8 mouse cellular contexts compared by ENCODE assay signal in genomic region chr8:116992176-116992971, GRCm38 (mm10). TPM values are rescaled to one million over a fixed set of nuclear protein-coding genes. Genes with fewer than 3 reads are reported as not detected.
DNase-seq lines count a peak whose midpoint lies in the region; ATAC-seq and TF ChIP-seq lines count a peak whose summit lies in the region.

No protein-coding gene starts in this region.

- intact Hi-C loops in heart, postnatal 10 days (cut with DNase I) = no loop called here

- no peaks in the 10 kb centered on the region for H3K27me3 ChIP-seq in cerebellum, adult 2 months (ENCODE audit: control insufficient read depth, insufficient read depth, low read length)
- H3K27me3 ChIP-seq in limb, embryonic 11.5 days (ENCODE audit: control insufficient read depth, insufficient read depth, low read length) = no peaks in the 10 kb centered on the region
- no peaks in the 10 kb centered on the region for H3K27me3 ChIP-seq in neural tube, embryonic 13.5 days

- TF ChIP-seq POLR2A in cerebellum, adult 2 months (IDR thresholded peaks at IDR 0.05; ENCODE audit: borderline replicate concordance, insufficient read depth, low read length) = no peak

- H3K27ac ChIP-seq in cerebellum, adult 2 months (ENCODE audit: insufficient read depth, low read length) = no peak overlapping the region
- H3K27ac ChIP-seq in limb, embryonic 11.5 days (replicated peaks; ENCODE audit: low read depth, low read length) = no peak overlapping the region
- H3K27ac ChIP-seq in neural tube, embryonic 13.5 days (replicated peaks) = no peak overlapping the region

- no peak for TF ChIP-seq CTCF in cerebellum, adult 2 months (IDR thresholded peaks at IDR 0.05; ENCODE audit: borderline replicate concordance, insufficient read depth, low read depth, low read length)

- H3K36me3 ChIP-seq in limb, embryonic 11.5 days (ENCODE audit: control insufficient read depth, insufficient read depth, low read length) = no peaks in the 10 kb centered on the region
- 0 out of 2 replicates have a peak, but pooled peaks cover 2% of the 10 kb centered on the region for H3K36me3 ChIP-seq in neural tube, embryonic 13.5 days

- peak in 1 of 2 experiments; percentile 17 for DNase-seq in cerebellum, adult 2 months
- DNase-seq in urinary bladder, postnatal 14 days (ENCODE audit: low spot score) = peak; percentile 31
- DNase-seq in urinary bladder, postnatal 36 days (ENCODE audit: low spot score in 2 of 2) = no peak
- peak; percentile 18 to 33 for DNase-seq in heart, postnatal 10 days
- DNase-seq in limb, embryonic 11.5 days (ENCODE audit: low spot score) = peak; percentile 38
- DNase-seq in gastrocnemius, adult 8-10 months (ENCODE audit: low spot score in 2 of 2) = no peak

- H3K4me3 ChIP-seq in cerebellum, adult 2 months (replicated peaks; ENCODE audit: insufficient read depth, low read depth, low read length) = peak overlapping the region; percentile 77
- peak overlapping the region; percentile 53 for H3K4me3 ChIP-seq in limb, embryonic 11.5 days (ENCODE audit: low read depth, low read length)
- H3K4me3 ChIP-seq in neural tube, embryonic 13.5 days = peak overlapping the region; percentile 73

- peaks cover 6% of the 10 kb centered on the region; the same call in 1 of the 2 replicates for H3K4me1 ChIP-seq in cerebellum, adult 2 months (ENCODE audit: control insufficient read depth, insufficient read depth, low read length)
- peaks cover 7% of the 10 kb centered on the region; the same call in 1 of the 2 replicates for H3K4me1 ChIP-seq in limb, embryonic 11.5 days (ENCODE audit: control insufficient read depth, insufficient read depth, low read length)
- H3K4me1 ChIP-seq in neural tube, embryonic 13.5 days (replicated peaks) = peaks cover 18% of the 10 kb centered on the region

- ATAC-seq in cerebellum, adult (ENCODE audit: insufficient number of reproducible peaks, low FRiP score, low TSS enrichment) = no peak
- no peak for ATAC-seq in limb, embryonic 11.5 days (ENCODE audit: insufficient number of reproducible peaks, low FRiP score, low TSS enrichment, low read depth)
- no peak for ATAC-seq in neural tube, embryonic 13.5 days (ENCODE audit: low read depth)

- H3K9ac ChIP-seq in limb, embryonic 11.5 days (ENCODE audit: low read length) = peak overlapping the region; percentile 63
- peak overlapping the region; percentile 75 for H3K9ac ChIP-seq in neural tube, embryonic 13.5 days

- H3K9me3 ChIP-seq in limb, embryonic 11.5 days (ENCODE audit: control insufficient read depth, low read length) = no peaks in the 10 kb centered on the region
- no peaks in the 10 kb centered on the region for H3K9me3 ChIP-seq in neural tube, embryonic 13.5 days

- H3K4me2 ChIP-seq in limb, embryonic 11.5 days (ENCODE audit: low read depth, severe bottlenecking) = peak overlapping the region; percentile 68
- peak overlapping the region; percentile 94 for H3K4me2 ChIP-seq in neural tube, embryonic 13.5 days

- WGBS in cerebellum, adult 2 months = 6% methylated on average over 23 of the region's 23 CpGs
- 17% methylated on average over 23 of the region's 23 CpGs for WGBS in limb, embryonic 11.5 days
- WGBS in neural tube, embryonic 13.5 days = 10% methylated on average over 23 of the region's 23 CpGs

RNA-seq across cellular contexts. Expression of gene Gcsh, which starts 1.0 kb away (rescaled TPM):
- polyA plus RNA-seq in cerebellum, adult 2 months (2012; rRNA removed) = 86.6 and 98.0 TPM in 2 replicates
- 10 to 100 TPM; 37.2 to 39.5 TPM for total RNA-seq in heart, postnatal 10 days (2021)
- 165 and 172 TPM in 2 replicates for polyA plus RNA-seq in limb, embryonic 11.5 days (2014; fragmentation: Nextera tagmentation; extraction: Ambion mirVana)
- polyA plus RNA-seq in neural tube, embryonic 13.5 days (2015; fragmentation: Nextera tagmentation; extraction: Ambion mirVana) = 111 and 114 TPM in 2 replicates
- total RNA-seq in gastrocnemius, adult 8-10 months (2022) = 10 to 100 TPM; 43.1 to 47.4 (median 44.0) TPM

RNA-seq across cellular contexts. Expression of gene 1700030J22Rik, which starts 13.6 kb away (rescaled TPM):
- polyA plus RNA-seq in cerebellum, adult 2 months (2012; rRNA removed) = 2.5 and 2.8 TPM in 2 replicates
- under 1 TPM; 0.62 to 0.67 TPM for total RNA-seq in heart, postnatal 10 days (2021)
- 2.1 TPM in 2 replicates for polyA plus RNA-seq in limb, embryonic 11.5 days (2014; fragmentation: Nextera tagmentation; extraction: Ambion mirVana)
- 4.9 and 6.5 TPM in 2 replicates for polyA plus RNA-seq in neural tube, embryonic 13.5 days (2015; fragmentation: Nextera tagmentation; extraction: Ambion mirVana)
- total RNA-seq in gastrocnemius, adult 8-10 months (2022) = under 1 TPM in 2 of 4 experiments, not detected in 2; 0.13 to 0.16 TPM

RNA-seq across cellular contexts. Expression of gene Atmin, which starts 49.2 kb away (rescaled TPM):
- 38.9 and 39.8 TPM in 2 replicates for polyA plus RNA-seq in cerebellum, adult 2 months (2012; rRNA removed)
- 10 to 100 TPM; 14.5 to 16.9 TPM for total RNA-seq in heart, postnatal 10 days (2021)
- polyA plus RNA-seq in limb, embryonic 11.5 days (2014; fragmentation: Nextera tagmentation; extraction: Ambion mirVana) = 13.4 and 14.8 TPM in 2 replicates
- 20.6 and 21.4 TPM in 2 replicates for polyA plus RNA-seq in neural tube, embryonic 13.5 days (2015; fragmentation: Nextera tagmentation; extraction: Ambion mirVana)
- total RNA-seq in gastrocnemius, adult 8-10 months (2022) = 10 to 100 TPM; 29.7 to 35.3 (median 30.7) TPM

Comparison
In these comparisons a context has a peak if more than half of its experiments do, and no peak if none do; other contexts are left out.
1. DNase-seq: peak in urinary bladder, postnatal 14 days (single experiment), heart, postnatal 10 days (2 of 2) and limb, embryonic 11.5 days (single experiment); none in urinary bladder, postnatal 36 days (0 of 2) and gastrocnemius, adult 8-10 months (0 of 2).
2. Peak in every context shown above with its lines, with median percentiles within 50 percentile points of each other: H3K4me3 ChIP-seq.